Mouse (Mus musculus) WW6 (cell line): ENCODE measurements around the gene Mcee.

Source experiments
- DNase-seq: peaks from one replicate; pipeline ENCODE4 v3.0.0-alpha.2; 2013; ENCODE audit warnings: low read depth, low spot score

The Mcee gene

GRCm38 (mm10) chr7:64424861-64425260 lies 32.5 kb downstream of the Mcee start:
- no peak for DNase-seq

GRCm38 (mm10) chr7:64439595-64440518 lies 47.5 kb downstream of the Mcee start:
- DNase-seq = no peak

- no peak for DNase-seq
These were observed 48.1 kb downstream of the Mcee start for GRCm38 (mm10) chr7:64440519-64440918.

- DNase-seq = no peak
These were observed 58.2 kb downstream of the Mcee start for GRCm38 (mm10) chr7:64450631-64451030.

GRCm38 (mm10) chr7:64451441-64451840 lies 59.0 kb downstream of the Mcee start:
- DNase-seq = no peak

- no peak for DNase-seq
These were observed 59.5 kb downstream of the Mcee start for GRCm38 (mm10) chr7:64451861-64452382.

- DNase-seq = no peak
These were observed 60.2 kb downstream of the Mcee start for GRCm38 (mm10) chr7:64452471-64453222.

- DNase-seq = no peak
These were observed 63.8 kb downstream of the Mcee start for GRCm38 (mm10) chr7:64456176-64456575.

- DNase-seq = no peak
These were observed 64.3 kb downstream of the Mcee start for GRCm38 (mm10) chr7:64456676-64457075.

- no peak for DNase-seq
These were observed 65.4 kb downstream of the Mcee start for GRCm38 (mm10) chr7:64457811-64458210.
